Comparison of ENCODE assay signal across 34 mouse cellular contexts in genomic region chr16:30403528-30403927, GRCm38 (mm10).
"Had no signal": no experiment of that assay in that cellular context is flagged by ENCODE, and none has a peak within 500 bp of the region (broad histone marks: within the 10 kb centered on the region; RNA-seq: fewer than 3 reads in every experiment).

No protein-coding gene starts in this region.

- H3K9ac ChIP-seq: heart, embryonic 12.5 days; heart, embryonic 13.5 days; heart, embryonic 15.5 days; hindbrain, embryonic 12.5 days; hindbrain, embryonic 13.5 days; hindbrain, embryonic 14.5 days; hindbrain, embryonic 15.5 days; intestine, embryonic 15.5 days; kidney, embryonic 15.5 days had no signal

- ATAC-seq: hindbrain, embryonic 16.5 days; hindbrain, postnatal 0 days; inflammation-experienced regulatory T-cells, adult 6 months; intestine, embryonic 15.5 days had no signal

- H3K4me1 ChIP-seq: heart, embryonic 12.5 days; heart, embryonic 13.5 days; heart, embryonic 15.5 days; hindbrain, embryonic 10.5 days; hindbrain, embryonic 12.5 days; hindbrain, embryonic 13.5 days; hindbrain, embryonic 15.5 days; kidney, embryonic 15.5 days had no signal

- H3K4me3 ChIP-seq: heart, embryonic 10.5 days; heart, embryonic 12.5 days; heart, embryonic 13.5 days; heart, embryonic 15.5 days; hindbrain, embryonic 10.5 days; hindbrain, embryonic 12.5 days; hindbrain, embryonic 13.5 days; hindbrain, embryonic 15.5 days; intestine, embryonic 15.5 days; kidney, embryonic 15.5 days; layer of hippocampus, adult 2 months; left cerebral cortex, adult 2 months had no signal

- DNase-seq: heart, postnatal 10 days; heart, postnatal 14 days; heart, postnatal 36 days; heart, postnatal 4 days; kidney, adult 11 months; kidney, adult 18-20 months; kidney, adult 2 months; kidney, adult 8-10 months; kidney, adult 9 months; kidney, postnatal 10 days; kidney, postnatal 14 days; kidney, postnatal 25 days; kidney, postnatal 36 days; kidney, postnatal 4 days; layer of hippocampus, adult 9-11 months; layer of hippocampus, postnatal 36 days had no signal

- H3K9me3 ChIP-seq: heart, embryonic 10.5 days; heart, embryonic 12.5 days; heart, embryonic 13.5 days; heart, embryonic 15.5 days; hindbrain, embryonic 10.5 days; hindbrain, embryonic 12.5 days; hindbrain, embryonic 13.5 days; hindbrain, embryonic 15.5 days; intestine, embryonic 15.5 days; kidney, embryonic 15.5 days had no signal

- H3K4me2 ChIP-seq: heart, embryonic 11.5 days; heart, embryonic 12.5 days; heart, embryonic 13.5 days; heart, embryonic 15.5 days; hindbrain, embryonic 12.5 days; hindbrain, embryonic 13.5 days; hindbrain, embryonic 14.5 days; hindbrain, embryonic 15.5 days; intestine, embryonic 15.5 days; kidney, embryonic 15.5 days had no signal

- H3K27ac ChIP-seq: heart, embryonic 10.5 days; heart, embryonic 13.5 days; heart, embryonic 15.5 days; hindbrain, embryonic 10.5 days; hindbrain, embryonic 12.5 days; hindbrain, embryonic 13.5 days; hindbrain, embryonic 14.5 days; hindbrain, embryonic 15.5 days; hindbrain, postnatal 0 days; intestine, embryonic 15.5 days; kidney, embryonic 15.5 days; kidney, postnatal 0 days; layer of hippocampus, adult 2 months; left cerebral cortex, adult 2 months had no signal

- H3K36me3 ChIP-seq: heart, embryonic 10.5 days; heart, embryonic 12.5 days; heart, embryonic 13.5 days; heart, embryonic 15.5 days; hindbrain, embryonic 10.5 days; hindbrain, embryonic 12.5 days; hindbrain, embryonic 13.5 days; hindbrain, embryonic 15.5 days; intestine, embryonic 15.5 days; kidney, embryonic 15.5 days had no signal

- H3K27me3 ChIP-seq: heart, embryonic 12.5 days; heart, embryonic 15.5 days; hindbrain, embryonic 12.5 days; hindbrain, embryonic 13.5 days; hindbrain, embryonic 15.5 days; intestine, embryonic 15.5 days; kidney, embryonic 15.5 days had no signal
